ENCODE assay signal across 19 mouse cellular contexts in genomic region chr3:96568605-96569004, GRCm38 (mm10). TPM values are rescaled to one million over a fixed set of nuclear protein-coding genes. Genes with fewer than 3 reads are reported as not detected.
DNase-seq lines count a peak whose midpoint lies in the region; ATAC-seq and TF ChIP-seq lines count a peak whose summit lies in the region.
"Had no signal": no experiment of that assay in that cellular context is flagged by ENCODE, and none has a peak within 500 bp of the region (broad histone marks: within the 10 kb centered on the region; RNA-seq: fewer than 3 reads in every experiment).

No protein-coding gene starts in this region.

- H3K4me3 ChIP-seq in layer of hippocampus, adult 2 months: no peak overlapping the region
- H3K4me3 ChIP-seq in ES-E14 (ENCODE audit: insufficient read depth in 1 of 2, low read depth in 1 of 2, low read length in 2 of 2, poor library complexity in 1 of 2, severe bottlenecking in 1 of 2): no peak overlapping the region
- no peak overlapping the region for H3K4me3 ChIP-seq in heart, postnatal 0 days (ENCODE audit: low read depth, low read length)
- no peak overlapping the region for H3K4me3 ChIP-seq in intestine, embryonic 16.5 days (ENCODE audit: low read length)
- H3K4me3 ChIP-seq: hindbrain, embryonic 10.5 days; midbrain, embryonic 12.5 days had no signal

- TF ChIP-seq CTCF in layer of hippocampus, adult 2 months (conservative IDR thresholded peaks at IDR 0.05): no peak
- no peak for TF ChIP-seq CTCF in heart, postnatal 0 days (IDR thresholded peaks at IDR 0.05; ENCODE audit: low read depth)

- H3K36me3 ChIP-seq in ES-E14 (ENCODE audit: control insufficient read depth, insufficient read depth, low read length, poor library complexity, severe bottlenecking): no peaks in the 10 kb centered on the region
- H3K36me3 ChIP-seq in heart, postnatal 0 days (replicated peaks; ENCODE audit: control insufficient read depth, insufficient read depth, low read length): no peaks in the 10 kb centered on the region
- H3K36me3 ChIP-seq in intestine, embryonic 16.5 days (ENCODE audit: control insufficient read depth, insufficient read depth, low read length): no peaks in the 10 kb centered on the region
- H3K36me3 ChIP-seq: hindbrain, embryonic 10.5 days; midbrain, embryonic 12.5 days had no signal

- 0 out of 2 replicates have a peak overlapping the region, but pooled peaks have one; percentile 43 for H3K27ac ChIP-seq in layer of hippocampus, adult 2 months
- peak overlapping the region; percentile 6; the same call in 1 of the 2 replicates for H3K27ac ChIP-seq in ES-E14 (ENCODE audit: insufficient read depth, low read depth, low read length, poor library complexity, severe bottlenecking)
- H3K27ac ChIP-seq in heart, postnatal 0 days (ENCODE audit: low read depth): peak overlapping the region; percentile 79
- H3K27ac ChIP-seq in intestine, embryonic 16.5 days (ENCODE audit: low read length): no peak overlapping the region
- H3K27ac ChIP-seq: hindbrain, embryonic 10.5 days; midbrain, embryonic 12.5 days had no signal

- in situ Hi-C loops in ES-E14 (cut with MboI; ENCODE audit: low sequenced_read_pairs in 2 of 2, unreplicated experiment in 2 of 2): no loop called here

- TF ChIP-seq EP300 in heart, postnatal 0 days (IDR thresholded peaks at IDR 0.05; ENCODE audit: low read depth): no peak

- no peaks in the 10 kb centered on the region for H3K27me3 ChIP-seq in heart, postnatal 0 days (ENCODE audit: control insufficient read depth, insufficient read depth, low read length)
- no peaks in the 10 kb centered on the region for H3K27me3 ChIP-seq in intestine, embryonic 16.5 days (replicated peaks; ENCODE audit: control insufficient read depth, insufficient read depth, low read length)
- H3K27me3 ChIP-seq: midbrain, embryonic 12.5 days had no signal

- 69% methylated on average over 8 of the region's 8 CpGs for WGBS in heart, postnatal 0 days
- 72% methylated on average over 8 of the region's 8 CpGs for WGBS in intestine, embryonic 16.5 days

- no peak overlapping the region for H3K4me2 ChIP-seq in heart, postnatal 0 days (ENCODE audit: low read depth, low read length)
- H3K4me2 ChIP-seq in intestine, embryonic 16.5 days (ENCODE audit: low read depth, low read length): no peak overlapping the region
- H3K4me2 ChIP-seq: midbrain, embryonic 12.5 days had no signal

- H3K9ac ChIP-seq in ES-E14 (ENCODE audit: insufficient read depth, low read depth, low read length, poor library complexity, severe bottlenecking): no peak overlapping the region; the same call in 1 of the 2 replicates
- no peak overlapping the region for H3K9ac ChIP-seq in heart, postnatal 0 days (replicated peaks; ENCODE audit: low read depth, low read length)
- H3K9ac ChIP-seq in intestine, embryonic 16.5 days (ENCODE audit: low read depth, low read length): no peak overlapping the region
- H3K9ac ChIP-seq: forebrain, postnatal 0 days; midbrain, embryonic 12.5 days had no signal

- H3K4me1 ChIP-seq in ES-E14 (ENCODE audit: control insufficient read depth in 2 of 2, insufficient read depth in 2 of 2, low read length in 2 of 2, poor library complexity in 1 of 2): peaks cover 18 to 34% of the 10 kb centered on the region in 2 experiments
- H3K4me1 ChIP-seq in heart, postnatal 0 days (ENCODE audit: control insufficient read depth, insufficient read depth): peaks cover 68% of the 10 kb centered on the region
- peaks cover 33% of the 10 kb centered on the region for H3K4me1 ChIP-seq in intestine, embryonic 16.5 days (ENCODE audit: control insufficient read depth, insufficient read depth, low read length)
- H3K4me1 ChIP-seq: midbrain, embryonic 12.5 days had no signal

- intact Hi-C loops in heart, postnatal 14 days (cut with DNase I): no loop called here

- peak; percentile 48 to 51 for DNase-seq in heart, adult 9 months (ENCODE audit: low spot score in 2 of 2)
- DNase-seq in heart, postnatal 14 days: no peak
- DNase-seq in layer of hippocampus, adult 2 months (ENCODE audit: low spot score in 2 of 2): no peak
- DNase-seq in layer of hippocampus, adult 9-10 months (ENCODE audit: low spot score): no peak
- no peak for DNase-seq in ES-E14 (ENCODE audit: low read depth, low spot score)
- no peak for DNase-seq in heart, postnatal 0 days (ENCODE audit: low spot score)
- DNase-seq: adrenal gland, postnatal 36 days; cerebellum, postnatal 25 days; forebrain, postnatal 0 days; gastrocnemius, postnatal 10 days; liver; lung, adult 18-20 months had no signal

- no peak for ATAC-seq in heart, postnatal 0 days (ENCODE audit: insufficient read depth, low read depth)
- no peak for ATAC-seq in intestine, embryonic 16.5 days
- ATAC-seq: forebrain, postnatal 0 days had no signal

- H3K9me3 ChIP-seq in ES-E14 (ENCODE audit: control insufficient read depth, insufficient read depth, low read depth, low read length): no peaks in the 10 kb centered on the region
- no peaks in the 10 kb centered on the region for H3K9me3 ChIP-seq in heart, postnatal 0 days (replicated peaks; ENCODE audit: control insufficient read depth, low read length)
- no peaks in the 10 kb centered on the region for H3K9me3 ChIP-seq in intestine, embryonic 16.5 days (ENCODE audit: control insufficient read depth, low read length)
- H3K9me3 ChIP-seq: hindbrain, embryonic 10.5 days; midbrain, embryonic 12.5 days had no signal

TF ChIP-seq in ES-E14, 5 proteins besides CTCF, POLR2A, EP300 and RAD21:
- TF ChIP-seq ZC3H11A (IDR thresholded peaks at IDR 0.05; ENCODE audit: borderline replicate concordance, low read depth, low read length) (no peak), ZNF384 (IDR thresholded peaks at IDR 0.05; ENCODE audit: low read depth, low read length) (no peak), HCFC1 (IDR thresholded peaks at IDR 0.05; ENCODE audit: borderline replicate concordance, insufficient read depth, low read length) (no peak), MAFK (IDR thresholded peaks at IDR 0.05; ENCODE audit: insufficient read depth, low read depth, low read length) (no peak), CHD2 (IDR thresholded peaks at IDR 0.05; ENCODE audit: low read depth, low read length) (no peak)

RNA-seq across cellular contexts. Expression of gene Gm16253, which starts 8.2 kb away (rescaled TPM):
- total RNA-seq in heart, postnatal 14 days (2021): 1 to 10 TPM; 3.7 to 4.5 TPM
- total RNA-seq in layer of hippocampus, adult 2 months (2021): not detected
- total RNA-seq in ES-E14 (2012; rRNA removed): 1.8 and 2.0 TPM in 2 replicates
- not detected in 2 replicates for total RNA-seq in heart, postnatal 0 days (2014; rRNA removed; ENCODE audit: low replicate concordance)
- 1.1 and 1.2 TPM in 2 replicates for polyA plus RNA-seq in heart, postnatal 0 days (2015; fragmentation: Nextera tagmentation; extraction: Ambion mirVana)
- polyA plus RNA-seq in intestine, embryonic 16.5 days (2015; fragmentation: Nextera tagmentation; extraction: Ambion mirVana): 0.45 and 0.97 TPM in 2 replicates
- total RNA-seq: adrenal gland, postnatal 36 days; forebrain, postnatal 0 days; layer of hippocampus, adult 18-20 months; left cerebral cortex, adult 8-10 months; MEL had no signal
- polyA plus RNA-seq: forebrain, postnatal 0 days; small intestine, adult 2 months had no signal

RNA-seq across cellular contexts. Expression of gene Txnip, which starts 10.8 kb away (rescaled TPM):
- total RNA-seq in heart, postnatal 14 days (2021): 100 to 1,000 TPM; 512 to 552 TPM
- total RNA-seq in layer of hippocampus, adult 2 months (2021): 10 to 100 TPM; 22.6 to 36.4 TPM
- 128 and 161 TPM in 2 replicates for total RNA-seq in ES-E14 (2012; rRNA removed)
- total RNA-seq in heart, postnatal 0 days (2014; rRNA removed; ENCODE audit: low replicate concordance): 1,058 and 1,196 TPM in 2 replicates
- 332 and 600 TPM in 2 replicates for polyA plus RNA-seq in heart, postnatal 0 days (2015; fragmentation: Nextera tagmentation; extraction: Ambion mirVana)
- 146 and 152 TPM in 2 replicates for polyA plus RNA-seq in intestine, embryonic 16.5 days (2015; fragmentation: Nextera tagmentation; extraction: Ambion mirVana)

RNA-seq across cellular contexts. Expression of gene Polr3gl, which starts 25.4 kb away (rescaled TPM):
- 10 to 100 TPM; 21.8 to 25.3 TPM for total RNA-seq in heart, postnatal 14 days (2021)
- 10 to 100 TPM; 32.1 to 34.4 TPM for total RNA-seq in layer of hippocampus, adult 2 months (2021)
- total RNA-seq in ES-E14 (2012; rRNA removed): 5.7 and 8.1 TPM in 2 replicates
- total RNA-seq in heart, postnatal 0 days (2014; rRNA removed; ENCODE audit: low replicate concordance): 10.3 and 13.1 TPM in 2 replicates
- polyA plus RNA-seq in heart, postnatal 0 days (2015; fragmentation: Nextera tagmentation; extraction: Ambion mirVana): 37.1 and 38.7 TPM in 2 replicates
- polyA plus RNA-seq in intestine, embryonic 16.5 days (2015; fragmentation: Nextera tagmentation; extraction: Ambion mirVana): 23.1 and 24.4 TPM in 2 replicates

RNA-seq across cellular contexts. Expression of gene Ankrd34a, which starts 27.8 kb away (rescaled TPM):
- 1 to 10 TPM; 1.3 to 1.8 TPM for total RNA-seq in heart, postnatal 14 days (2021)
- total RNA-seq in layer of hippocampus, adult 2 months (2021): 10 to 100 TPM; 55.2 to 56.7 TPM
- total RNA-seq in ES-E14 (2012; rRNA removed): 0.67 and 1.1 TPM in 2 replicates
- total RNA-seq in heart, postnatal 0 days (2014; rRNA removed; ENCODE audit: low replicate concordance): 1.2 and 5.3 TPM in 2 replicates
- 6.0 and 6.8 TPM in 2 replicates for polyA plus RNA-seq in heart, postnatal 0 days (2015; fragmentation: Nextera tagmentation; extraction: Ambion mirVana)
- polyA plus RNA-seq in intestine, embryonic 16.5 days (2015; fragmentation: Nextera tagmentation; extraction: Ambion mirVana): 2.0 and 2.1 TPM in 2 replicates

RNA-seq across cellular contexts. Expression of gene Lix1l, which starts 32.3 kb away (rescaled TPM):
- 10 to 100 TPM; 28.3 to 28.6 TPM for total RNA-seq in heart, postnatal 14 days (2021)
- total RNA-seq in layer of hippocampus, adult 2 months (2021): 10 to 100 TPM; 29.0 to 29.1 TPM
- 2.6 and 4.6 TPM in 2 replicates for total RNA-seq in ES-E14 (2012; rRNA removed)
- 33.1 and 50.6 TPM in 2 replicates for total RNA-seq in heart, postnatal 0 days (2014; rRNA removed; ENCODE audit: low replicate concordance)
- 3.6 and 5.1 TPM in 2 replicates for polyA plus RNA-seq in heart, postnatal 0 days (2015; fragmentation: Nextera tagmentation; extraction: Ambion mirVana)
- polyA plus RNA-seq in intestine, embryonic 16.5 days (2015; fragmentation: Nextera tagmentation; extraction: Ambion mirVana): 4.8 TPM in 2 replicates

Comparison
In these comparisons a context has a peak if more than half of its experiments do, and no peak if none do; other contexts are left out.
1. DNase-seq: peak in heart, adult 9 months (2 of 2); none in heart, postnatal 14 days (0 of 2), layer of hippocampus, adult 2 months (0 of 2), layer of hippocampus, adult 9-10 months (single experiment), ES-E14 (single experiment) and heart, postnatal 0 days (single experiment).